Mouse (Mus musculus) G1E (cell line): ENCODE data around the gene Capn9. TPM values are rescaled to one million over a fixed set of nuclear protein-coding genes. Genes with fewer than 3 reads are reported as not detected.

Experiments
- ATAC-seq: 2 replicates; pipeline ENCODE4 v1.8.0; 2016; ENCODE audit warnings: mild to moderate bottlenecking; ENCODE audit not compliant: insufficient number of reproducible peaks, poor library complexity, low FRiP score, severe bottlenecking; ENCODE audit errors: extremely low read depth
- DNase-seq: peaks from one replicate; pipeline ENCODE4 v3.0.0; 2012; ENCODE audit warnings: low spot score
- H3K27me3 ChIP-seq: 2 replicates; pipeline ENCODE4 v1.6.1; 2012; ENCODE audit warnings: mild to moderate bottlenecking, low read length, inconsistent platforms; ENCODE audit not compliant: insufficient read depth
- H3K36me3 ChIP-seq: replicated peaks from 2 replicates; pipeline ENCODE3; 2012; ENCODE audit warnings: mild to moderate bottlenecking, inconsistent platforms
- H3K4me1 ChIP-seq: 2 replicates; pipeline ENCODE4 v1.6.1; 2012; ENCODE audit warnings: low read depth, low read length, inconsistent platforms, mixed read lengths; ENCODE audit not compliant: insufficient read depth
- H3K4me3 ChIP-seq: 2 replicates; pipeline ENCODE4 v1.5.1; 2012; ENCODE audit warnings: low read depth, mild to moderate bottlenecking, inconsistent platforms, low read length, moderate library complexity, mixed read lengths
- H3K9me3 ChIP-seq: replicated peaks from 2 replicates; pipeline ENCODE4 v1.6.1; 2012; ENCODE audit warnings: inconsistent platforms
- CTCF ChIP-seq: IDR thresholded peaks from 2 replicates; pipeline ENCODE4 v1.5.1; 2012; ENCODE audit warnings: low read depth, low read length, inconsistent platforms, mixed read lengths
- GATA1 ChIP-seq: IDR thresholded peaks from 2 replicates; pipeline ENCODE4 v1.6.1; 2012; ENCODE audit warnings: borderline replicate concordance, low read length, inconsistent platforms, mixed read lengths
- GATA2 ChIP-seq: IDR thresholded peaks from 2 replicates; pipeline ENCODE4 v1.6.1; 2012; ENCODE audit warnings: low read depth, low read length, inconsistent platforms, borderline replicate concordance
- POLR2AphosphoS5 ChIP-seq: IDR thresholded peaks from 2 replicates; pipeline ENCODE4 v1.6.1; 2012; ENCODE audit warnings: low read depth, low read length, inconsistent platforms; ENCODE audit not compliant: insufficient replicate concordance
- TAL1 ChIP-seq: conservative IDR thresholded peaks from 2 replicates; pipeline ENCODE4 v1.6.1; 2012; ENCODE audit warnings: low read depth, low read length, inconsistent platforms, mixed read lengths
- polyA plus RNA-seq: library from polyadenylated mRNA; stranded (reverse); fragments of >175 nt; gene quantifications from 2 replicates; pipeline ENCODE4 v1.2.3, GENCODE M21; 2012
- total RNA-seq, 2 experiments: library from RNA; stranded (forward) in 1 of 2; stranded (reverse) in 1 of 2; fragments of 200-1000 nt in 1 of 2; fragments of >200 nt in 1 of 2; fragmentation: Nextera tagmentation in 1 of 2; gene quantifications; 2 replicates each; pipeline ENCODE4 v1.2.3; 2014 to 2017

Capn9 gene
- total and polyA plus RNA-seq, 3 experiments: not detected

DNA sequence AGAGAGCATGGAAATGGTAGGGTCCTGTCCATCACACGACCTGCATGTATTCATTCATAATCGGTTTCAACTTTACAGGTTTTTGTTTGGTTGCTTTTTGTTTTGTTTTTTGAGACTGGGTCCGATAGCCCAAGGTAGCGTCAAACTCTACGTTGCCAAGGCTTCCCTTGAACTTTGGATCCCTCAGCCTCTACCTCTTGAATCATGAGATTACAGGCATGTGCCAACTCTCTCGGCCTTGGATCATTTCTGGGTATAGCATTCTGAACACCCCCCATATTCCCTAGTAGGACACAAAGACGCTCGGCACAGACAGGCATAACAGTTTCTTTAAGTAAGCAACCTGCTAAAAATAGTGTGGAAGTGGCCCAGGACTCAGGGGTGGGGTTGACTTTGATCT lies 65.7 kb downstream of the Capn9 start:
- Histone ChIP-seq H3K4me3 (no peak overlapping the region), H3K36me3 (peaks cover 89% of the 10 kb centered on the region), H3K4me1 (no peaks in the 10 kb centered on the region), H3K9me3 (no peaks in the 10 kb centered on the region), H3K27me3 (no peaks in the 10 kb centered on the region)
- ATAC-seq: no peak
- DNase-seq: no peak
- TF ChIP-seq POLR2AphosphoS5 (no peak), GATA2 (no peak), TAL1 (no peak), CTCF (no peak), GATA1 (no peak)

DNA sequence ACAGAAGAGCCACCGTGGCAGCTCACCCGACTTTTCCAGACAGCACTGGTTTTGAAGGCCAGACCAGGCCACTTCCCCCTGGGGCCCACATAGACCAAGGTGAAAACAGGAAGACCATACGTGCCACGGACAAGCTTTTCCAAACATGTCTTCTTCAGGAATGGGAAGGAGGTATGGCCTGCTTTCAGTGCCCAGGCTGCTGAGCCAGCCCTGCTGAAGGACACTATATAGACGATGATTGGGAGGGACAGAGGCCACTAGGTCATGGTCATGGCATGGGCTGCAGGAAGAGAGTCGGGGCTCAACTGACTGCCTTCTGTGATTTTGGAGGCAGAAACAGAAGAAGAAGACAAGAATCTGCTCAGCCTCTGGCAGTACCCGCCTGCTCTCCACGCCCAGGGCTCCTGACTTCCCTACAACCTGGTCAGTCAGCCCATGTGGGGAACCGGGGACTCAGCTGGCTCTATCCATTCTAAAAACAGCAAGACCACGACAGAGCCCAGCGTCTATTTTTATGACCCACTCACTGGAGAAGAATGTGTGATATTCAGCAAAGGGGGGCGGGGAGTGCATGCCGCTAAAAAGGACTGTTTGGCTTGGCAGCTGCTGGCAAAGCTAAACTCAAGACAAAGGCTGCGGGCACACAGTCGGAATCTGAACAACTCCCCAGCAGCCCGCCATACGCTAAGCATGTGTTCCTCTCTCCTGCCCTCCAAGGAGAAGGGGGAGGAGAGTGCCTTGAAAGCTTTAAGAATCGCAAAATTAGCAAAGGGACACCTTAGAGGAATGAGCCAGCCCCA lies 67.8 kb downstream of the Capn9 start:
- Histone ChIP-seq H3K4me1 (no peaks in the 10 kb centered on the region), H3K36me3 (peaks cover 76% of the 10 kb centered on the region), H3K9me3 (no peaks in the 10 kb centered on the region), H3K27me3 (no peaks in the 10 kb centered on the region), H3K4me3 (no peak overlapping the region)
- TF ChIP-seq GATA2 (no peak), TAL1 (no peak), CTCF (no peak), GATA1 (no peak), POLR2AphosphoS5 (no peak)
- ATAC-seq: no peak
- no peak for DNase-seq

DNA sequence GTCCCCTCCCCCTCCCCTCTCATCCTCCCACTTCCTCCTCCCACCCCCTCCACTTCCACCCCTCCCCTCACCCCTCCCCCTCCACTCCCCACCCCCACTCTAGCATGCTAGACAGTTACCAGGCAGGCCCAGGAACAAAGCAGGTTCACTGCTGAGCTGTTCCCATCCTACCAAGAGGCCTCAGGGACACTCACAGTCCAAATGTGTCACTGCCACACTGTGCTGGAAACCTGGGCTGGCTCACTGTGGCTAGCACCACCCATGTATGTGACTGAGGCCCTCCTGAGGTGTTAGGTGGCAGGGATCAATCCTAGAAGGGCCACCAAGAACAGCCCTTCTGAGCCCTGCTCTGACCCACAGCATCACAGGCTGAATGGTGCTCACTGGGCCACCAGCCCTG lies 72.4 kb downstream of the Capn9 start:
- Histone ChIP-seq H3K27me3 (no peaks in the 10 kb centered on the region), H3K4me1 (no peaks in the 10 kb centered on the region), H3K36me3 (peaks cover 78% of the 10 kb centered on the region), H3K4me3 (no peak overlapping the region), H3K9me3 (no peaks in the 10 kb centered on the region)
- ATAC-seq: no peak
- no peak for DNase-seq
- no peak for TF ChIP-seq CTCF
- TF ChIP-seq POLR2AphosphoS5: no peak
- TF ChIP-seq GATA1: no peak
- TF ChIP-seq GATA2: no peak
- no peak for TF ChIP-seq TAL1

DNA sequence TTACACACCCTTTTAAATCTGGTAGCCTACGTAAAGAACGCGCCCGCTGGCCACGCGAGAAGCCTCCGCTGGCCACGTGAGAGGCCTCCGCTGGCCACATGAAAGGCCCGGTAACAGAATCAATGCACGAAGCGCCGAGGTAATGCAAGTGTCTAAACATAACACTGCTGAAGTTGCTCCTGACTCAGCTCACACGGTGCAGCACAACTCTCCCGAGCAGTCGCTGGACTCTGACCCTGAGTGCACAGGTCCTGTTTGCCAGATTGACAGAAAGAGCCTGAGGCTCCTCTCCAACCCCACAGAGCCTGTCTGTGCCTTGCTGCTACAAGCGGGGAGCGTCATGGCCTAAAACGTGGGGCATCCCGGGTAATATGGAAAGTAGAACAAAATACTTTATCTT lies 75.9 kb downstream of the Capn9 start:
- no peaks in the 10 kb centered on the region for H3K4me1 ChIP-seq
- no peaks in the 10 kb centered on the region for H3K27me3 ChIP-seq
- TF ChIP-seq GATA1 (no peak), GATA2 (no peak), CTCF (no peak), POLR2AphosphoS5 (no peak), TAL1 (no peak)
- peaks cover 72% of the 10 kb centered on the region for H3K36me3 ChIP-seq
- H3K4me3 ChIP-seq: no peak overlapping the region
- ATAC-seq (no peak), DNase-seq (no peak)
- no peaks in the 10 kb centered on the region for H3K9me3 ChIP-seq

DNA sequence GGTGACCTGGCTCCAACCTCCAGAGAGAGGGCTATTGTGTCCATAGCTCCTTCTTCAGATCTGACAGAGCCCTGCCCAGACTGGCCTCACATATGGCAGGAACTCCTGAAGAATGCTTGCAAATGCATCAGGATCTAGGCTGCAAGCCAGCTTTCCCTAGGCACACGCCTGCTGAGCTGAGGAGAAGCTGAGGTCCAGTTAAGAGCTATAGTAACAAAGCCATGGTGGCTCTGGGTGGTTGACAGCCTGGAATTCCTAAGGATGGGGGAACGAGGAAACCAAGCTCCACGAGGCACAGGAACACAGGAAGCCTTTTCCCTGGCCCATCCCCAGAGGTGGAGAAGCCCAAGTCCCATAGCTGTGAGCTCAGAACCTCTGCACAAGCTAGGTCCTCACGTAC lies 76.6 kb downstream of the Capn9 start:
- ATAC-seq (no peak), DNase-seq (no peak)
- Histone ChIP-seq H3K27me3 (no peaks in the 10 kb centered on the region), H3K4me3 (no peak overlapping the region), H3K9me3 (no peaks in the 10 kb centered on the region), H3K36me3 (peaks cover 70% of the 10 kb centered on the region), H3K4me1 (no peaks in the 10 kb centered on the region)
- TF ChIP-seq CTCF (no peak), GATA2 (no peak), GATA1 (no peak), TAL1 (no peak), POLR2AphosphoS5 (no peak)

DNA sequence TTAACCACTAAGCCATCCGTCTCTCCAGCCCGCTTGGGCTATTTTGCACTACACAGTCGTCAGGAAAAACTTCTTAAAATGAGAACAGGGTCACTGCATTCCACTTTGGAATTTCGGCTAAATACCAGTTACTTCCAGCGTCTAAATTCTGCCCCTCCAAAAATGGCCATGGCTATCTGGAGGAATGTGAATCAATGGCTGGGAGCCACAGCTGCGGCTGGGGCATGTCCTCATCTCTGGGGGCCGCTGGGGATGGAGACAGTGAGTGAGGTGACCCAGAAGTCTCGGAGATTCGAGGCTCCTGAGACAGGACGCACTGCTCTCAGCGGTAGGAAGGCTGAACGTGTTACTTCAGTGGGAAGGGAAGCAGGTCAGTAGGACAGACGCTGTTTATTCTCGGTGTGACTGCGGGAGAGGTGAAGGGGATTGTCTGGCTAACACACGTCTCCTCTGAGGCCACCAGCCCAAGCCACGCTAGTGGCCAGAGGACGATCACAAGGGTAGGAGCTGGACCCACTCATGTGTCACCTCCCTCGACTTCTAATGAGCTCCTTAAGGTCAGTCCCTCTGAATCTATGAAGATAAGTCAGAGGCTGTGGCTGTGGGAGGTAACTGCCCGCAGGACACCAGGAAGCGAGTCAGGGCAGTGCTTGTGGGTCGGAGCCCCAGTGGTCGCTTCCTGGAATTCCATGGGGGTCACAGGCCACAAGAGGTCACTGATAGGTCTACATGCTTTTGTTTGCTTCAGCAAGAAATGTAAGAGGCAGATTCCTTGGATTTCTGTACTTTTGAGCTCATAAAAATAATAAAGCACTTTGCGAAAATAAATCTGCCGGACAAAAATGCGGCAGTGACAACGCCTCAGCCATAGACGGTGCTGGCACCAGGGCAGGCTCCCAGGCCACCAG lies 77.9 kb downstream of the Capn9 start:
- peaks cover 5% of the 10 kb centered on the region; the same call in 1 of the 2 replicates for H3K4me1 ChIP-seq

More for the DNA sequence above, 77.9 kb downstream of the Capn9 start:
- H3K36me3 ChIP-seq: peaks cover 72% of the 10 kb centered on the region
- no peaks in the 10 kb centered on the region for H3K27me3 ChIP-seq
- ATAC-seq (no peak), DNase-seq (no peak)
- H3K4me3 ChIP-seq: no peak overlapping the region
- TF ChIP-seq POLR2AphosphoS5 (no peak), CTCF (no peak), GATA1 (no peak), GATA2 (no peak), TAL1 (no peak)
- H3K9me3 ChIP-seq: no peaks in the 10 kb centered on the region
